Mouse (Mus musculus): ENCODE results near the gene Vps37c.

Vps37c gene

DNA sequence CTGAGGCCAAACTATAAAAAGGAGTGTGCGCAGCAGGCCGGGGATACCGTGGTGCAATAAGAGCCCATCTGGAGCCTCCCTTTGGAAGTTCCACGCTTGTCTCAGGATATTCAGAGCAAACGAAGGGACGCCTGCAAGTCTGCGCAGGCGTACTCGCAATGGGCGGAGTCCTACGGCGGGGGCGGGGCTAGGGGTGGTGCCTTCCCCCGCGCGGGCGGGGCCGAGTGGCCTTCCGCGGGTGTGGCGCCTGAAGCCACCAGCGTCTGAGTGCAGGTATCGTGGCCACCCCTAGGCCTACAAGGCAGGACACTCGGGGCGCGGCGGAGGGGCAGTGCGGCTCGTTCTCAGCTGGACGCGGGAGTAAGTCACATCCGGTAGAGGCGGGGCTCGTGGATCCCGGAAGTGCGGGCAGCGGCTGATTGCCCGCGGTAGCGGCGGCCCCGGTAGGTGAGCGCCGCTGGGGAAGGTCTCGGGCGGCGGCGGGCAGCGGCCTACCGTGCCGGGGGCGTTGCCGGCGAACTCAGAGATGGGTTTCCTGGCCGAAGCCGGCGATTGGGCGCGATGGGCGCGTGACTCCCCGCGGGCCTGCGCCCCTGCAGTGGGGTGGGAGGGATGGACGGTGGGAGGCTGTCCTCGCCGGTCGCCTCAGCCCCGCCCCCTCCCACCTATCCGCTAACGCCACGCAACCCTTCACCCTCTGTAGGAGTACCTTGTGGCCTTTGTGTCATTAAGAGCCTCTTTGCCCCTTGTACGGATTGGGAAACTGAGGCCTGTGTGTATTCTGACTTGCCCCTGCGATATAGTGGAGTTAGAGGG lies at the start of gene Vps37c:
Vps37c (plus strand) TSS at position 199 of the 816 bp plus-strand sequence.
- peak; percentile 93 to 97 for DNase-seq

DNA sequence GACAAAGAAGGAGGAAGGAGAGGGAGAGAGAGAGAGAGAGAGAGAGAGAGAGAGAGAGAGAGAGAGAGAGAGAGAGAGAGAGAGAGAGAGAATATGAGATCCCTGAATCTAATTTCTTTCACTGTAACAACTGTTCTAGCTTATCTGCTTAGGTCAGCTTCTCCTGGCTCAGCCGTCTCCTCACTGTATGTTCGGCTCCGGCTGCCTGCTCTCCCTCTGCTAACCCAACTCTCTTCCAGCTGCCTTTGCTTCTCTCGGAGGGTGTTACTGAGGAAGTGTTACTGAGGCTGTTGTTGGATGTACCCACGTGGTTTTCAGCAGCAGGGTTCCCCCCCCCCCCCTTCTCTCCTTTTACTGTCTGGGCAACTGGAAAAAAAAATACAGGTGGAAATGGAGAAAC lies 48.5 kb upstream of the Vps37c start:
- no peak for DNase-seq

GRCm38 (mm10) chr19:10640589-10641378 lies 47.8 kb upstream of the Vps37c start:
- DNase-seq, result no peak

DNA sequence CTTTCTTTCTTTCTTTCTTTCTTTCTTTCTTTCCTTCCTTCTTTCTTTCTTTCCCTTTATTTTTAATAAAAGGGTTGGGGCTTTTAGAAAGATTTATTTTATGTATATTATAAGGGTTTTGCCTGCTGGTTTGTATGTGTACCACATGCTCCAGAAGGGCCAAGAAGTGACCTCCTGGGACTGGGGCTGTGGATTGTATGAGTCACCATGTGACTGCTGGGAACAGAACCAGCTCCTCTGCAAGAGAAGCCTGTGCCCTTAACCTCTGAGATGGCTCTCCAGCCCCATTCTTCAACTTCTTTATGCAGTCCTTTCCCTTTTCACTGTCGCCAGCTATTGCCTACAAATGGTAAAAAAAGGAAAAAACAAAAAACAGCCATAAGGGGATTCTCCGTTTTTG lies 42.9 kb upstream of the Vps37c start:
- DNase-seq, result no peak

- DNase-seq, result no peak
Measured at GRCm38 (mm10) chr19:10648156-10648555, 40.4 kb upstream of the Vps37c start.

- no peak for DNase-seq
Measured at GRCm38 (mm10) chr19:10656058-10656457, 32.5 kb upstream of the Vps37c start.

DNA sequence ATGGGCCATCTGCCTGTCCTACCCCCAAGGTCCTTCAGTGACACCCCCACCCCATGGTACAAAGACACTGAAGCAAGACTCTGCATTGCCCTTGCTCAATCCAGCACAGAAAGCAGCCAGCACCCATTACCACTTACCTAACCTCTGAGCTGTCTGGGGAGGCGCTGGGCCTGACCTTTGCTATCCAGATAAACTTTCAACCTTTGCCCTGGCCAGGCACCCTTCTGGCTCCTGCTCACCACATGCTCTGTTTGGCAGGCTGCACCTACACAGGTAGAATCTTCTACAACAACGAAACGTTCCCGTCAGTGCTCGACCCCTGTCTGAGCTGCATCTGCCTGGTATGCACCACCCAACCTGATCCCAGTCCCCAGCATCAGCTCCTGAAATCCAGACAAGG lies 30.8 kb upstream of the Vps37c start:
- DNase-seq, result no peak

GRCm38 (mm10) chr19:10658406-10658805 lies 30.1 kb upstream of the Vps37c start:
- DNase-seq, result no peak

DNA sequence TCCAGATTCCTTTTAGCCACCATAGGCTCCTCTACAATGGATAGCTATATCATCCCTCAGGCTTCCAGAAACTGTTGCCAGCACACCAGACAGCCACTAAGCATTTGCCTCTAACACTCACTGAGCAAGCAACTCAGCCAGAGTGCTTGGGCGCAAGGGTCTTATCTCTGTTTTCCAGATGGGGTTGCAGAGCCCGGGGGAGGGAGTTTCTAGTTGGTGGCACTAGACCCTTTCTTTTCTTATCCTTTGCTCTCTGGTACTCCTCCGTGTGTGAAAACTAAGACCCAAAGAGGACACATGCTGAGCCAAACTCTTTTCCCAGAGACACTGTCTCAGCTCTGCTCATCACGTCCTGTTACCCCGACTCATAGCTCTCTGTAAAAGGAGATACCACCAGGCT lies 27.2 kb upstream of the Vps37c start:
- DNase-seq, result no peak

DNA sequence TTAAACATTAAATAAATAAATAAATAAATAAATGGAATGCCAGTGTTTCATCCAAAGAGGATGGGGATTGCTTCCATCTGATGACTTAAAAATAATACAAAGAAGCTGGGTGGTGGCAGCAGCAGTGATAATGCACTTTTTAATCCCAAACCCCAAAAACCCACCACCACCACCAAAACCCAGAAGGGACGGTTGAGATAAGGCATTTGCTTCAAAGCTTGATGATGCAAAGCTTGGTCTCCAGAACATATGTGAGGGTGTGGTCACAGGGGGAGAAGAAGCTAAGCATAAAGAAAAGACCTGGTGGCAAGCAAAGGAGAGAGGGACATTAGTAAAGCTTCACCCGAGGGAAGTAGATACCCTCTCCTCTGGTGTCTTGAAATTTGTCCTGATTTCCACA lies 26.6 kb upstream of the Vps37c start:
- DNase-seq, result no peak

- DNase-seq, result no peak
Measured at GRCm38 (mm10) chr19:10662665-10663064, 25.9 kb upstream of the Vps37c start.

DNA sequence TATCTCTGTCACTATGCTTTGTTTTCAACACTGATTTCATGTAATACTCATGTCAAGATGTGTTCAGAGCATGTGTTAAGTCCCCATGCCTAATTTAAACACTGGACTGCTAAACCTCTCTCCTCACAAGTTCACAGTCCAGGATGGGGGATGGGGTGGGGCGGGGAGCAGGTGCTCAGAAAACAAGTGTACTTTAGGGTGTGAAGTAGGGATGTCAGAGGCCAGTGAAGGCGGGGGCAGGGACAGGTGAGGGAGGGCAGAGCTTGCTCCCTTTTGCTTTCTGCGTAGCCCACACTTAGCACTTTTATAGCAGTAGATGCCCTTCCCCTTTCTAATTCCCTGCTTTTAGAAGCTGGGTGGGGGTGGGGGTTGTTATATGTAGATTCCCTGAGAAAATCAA lies 23.4 kb upstream of the Vps37c start:
- DNase-seq, result no peak

GRCm38 (mm10) chr19:10665499-10665898 lies 23.0 kb upstream of the Vps37c start:
- DNase-seq, result peak; percentile 71 to 81

DNA sequence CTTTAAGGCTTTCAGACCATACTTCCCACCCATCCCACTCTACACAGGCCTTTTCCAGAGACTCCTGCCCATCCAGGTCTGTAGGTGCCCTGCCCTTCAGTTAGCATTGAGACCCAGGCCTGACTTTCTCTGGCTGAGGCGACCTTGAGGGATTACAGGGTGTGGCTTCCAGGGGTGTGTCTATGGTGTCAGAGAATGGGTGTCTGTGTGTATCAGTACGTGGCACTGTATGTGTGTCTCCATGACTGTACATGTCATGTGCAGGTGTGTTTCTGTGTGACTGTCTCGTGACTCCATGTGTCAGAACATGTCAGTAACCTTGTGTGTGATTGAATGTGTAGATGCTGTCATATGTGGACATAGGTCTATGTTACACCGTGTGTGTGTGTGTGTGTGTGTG lies 17.2 kb upstream of the Vps37c start:
- DNase-seq, result no peak

- DNase-seq, result no peak
Measured at GRCm38 (mm10) chr19:10671854-10672417, 16.6 kb upstream of the Vps37c start.

DNA sequence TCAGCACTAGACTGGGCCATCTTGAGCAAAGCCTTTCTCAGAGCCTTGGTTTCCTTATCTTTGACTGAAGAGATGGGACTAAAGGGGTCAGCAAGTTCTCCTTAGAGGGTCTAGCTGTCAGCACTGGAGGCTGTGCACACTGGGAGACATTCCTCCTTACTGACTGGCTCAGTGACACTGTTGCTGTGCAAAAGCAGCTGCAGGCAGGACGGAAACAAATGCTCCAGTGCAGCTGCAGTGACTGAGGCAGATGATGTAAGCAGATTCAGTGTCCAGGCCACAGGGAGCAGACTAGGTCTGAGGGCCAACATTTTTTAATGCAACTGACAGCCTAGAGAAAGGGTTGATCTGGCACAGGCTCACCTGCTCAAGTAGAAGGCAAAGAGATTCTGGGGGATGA lies 15.3 kb upstream of the Vps37c start:
- DNase-seq, result no peak

DNA sequence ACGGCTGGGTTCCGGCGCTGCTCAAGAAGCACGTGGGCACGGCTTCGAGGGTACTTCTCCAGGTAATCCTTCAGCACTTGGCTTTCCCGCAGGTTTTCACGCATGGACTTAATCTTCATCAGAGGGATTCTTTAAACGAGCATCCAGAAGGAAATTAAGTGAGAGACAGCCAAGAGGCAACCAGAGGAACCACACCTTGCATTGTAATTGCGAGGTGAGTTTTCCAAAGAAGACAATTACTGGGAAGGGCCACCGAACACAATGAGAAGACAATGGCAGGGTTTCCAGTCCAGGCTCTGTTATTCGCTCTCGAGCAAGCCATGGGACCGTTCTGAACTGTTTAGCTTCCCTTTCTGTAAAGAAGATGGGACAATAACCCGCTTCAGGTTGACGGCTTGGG lies 11.9 kb upstream of the Vps37c start:
- DNase-seq, result no peak

GRCm38 (mm10) chr19:10677915-10678771 lies 10.4 kb upstream of the Vps37c start, which contains the start of gene Pga5:
TSS of gene Pga5 (minus strand) at chr19:10678071.
- peak; percentile 89 to 95 for DNase-seq

- no peak for DNase-seq
Measured at GRCm38 (mm10) chr19:10678772-10679067, 9.8 kb upstream of the Vps37c start.

DNA sequence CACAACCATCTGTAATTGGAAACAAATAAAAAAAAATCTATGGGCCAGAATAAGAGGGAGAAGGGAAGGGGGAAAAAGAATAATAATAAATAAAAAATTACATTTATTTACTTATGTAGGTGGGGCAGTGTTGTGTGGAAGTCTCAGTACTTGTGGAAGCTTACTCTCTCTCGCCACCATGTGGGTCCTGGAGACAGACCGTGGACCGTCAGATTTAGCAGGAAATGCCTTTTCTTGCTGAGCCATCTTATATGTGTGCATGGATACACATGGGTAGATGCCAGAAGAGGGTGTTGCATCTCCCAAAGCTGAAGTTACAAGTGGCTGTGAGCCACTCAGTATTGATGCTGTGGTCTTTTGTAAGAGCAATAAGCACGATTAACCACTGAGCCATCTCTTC lies 7.0 kb upstream of the Vps37c start:
- DNase-seq, result no peak

DNA sequence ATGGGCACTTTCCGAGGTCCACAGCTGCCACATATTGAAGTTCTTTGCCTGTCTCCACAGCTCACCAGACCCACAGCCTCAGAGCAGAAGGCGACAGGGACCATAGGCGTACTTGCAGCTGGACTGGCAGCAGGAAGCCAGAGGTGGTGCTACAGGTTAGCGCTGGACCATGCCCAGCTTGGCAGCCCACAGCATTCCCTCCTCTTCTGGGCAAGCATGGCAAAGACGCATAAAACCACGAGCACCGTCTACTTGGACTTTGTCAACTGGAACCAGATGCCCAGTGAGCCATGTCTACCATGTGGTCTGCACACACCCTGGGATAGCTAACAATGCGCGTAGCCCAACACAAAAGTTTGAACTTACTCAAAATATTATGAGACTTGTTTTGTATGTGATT lies 3.5 kb upstream of the Vps37c start:
- no peak for DNase-seq

GRCm38 (mm10) chr19:10685727-10686126 lies 2.8 kb upstream of the Vps37c start:
- DNase-seq, result no peak

All from cerebellum, adult 18-20 months (tissue).